Mouse (Mus musculus) spleen, embryonic (tissue): ENCODE results near the gene Rrad.

Source experiments
- CTCF ChIA-PET: fragments of 350-600 bp; sonication (Branson Sonifier 250); formaldehyde crosslinking; loops from one replicate; lab custom pipeline; 2022; lab: Charles Lee

Rrad gene

DNA sequence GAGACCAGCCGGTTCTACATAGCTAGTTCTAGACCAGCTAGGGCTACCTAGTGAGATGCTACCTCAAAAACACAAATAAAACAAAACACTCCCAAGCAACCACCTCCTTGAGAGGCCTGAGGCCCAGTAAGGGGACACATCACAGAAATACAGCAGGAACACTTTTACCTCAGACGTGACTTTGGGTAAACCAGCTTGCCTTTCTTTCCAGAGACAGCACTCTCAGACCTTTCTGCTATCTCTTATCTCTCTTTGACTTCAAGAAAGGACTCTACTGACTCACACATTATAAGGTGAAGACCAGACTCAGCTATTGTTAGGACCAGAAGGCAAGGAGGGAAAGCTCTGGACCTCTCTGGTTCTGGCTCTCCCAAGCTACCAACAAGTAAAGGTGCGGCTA is 40.8 kb downstream of the Rrad start:
- CTCF ChIA-PET: interaction anchor here (1.3 kb wide), 1 partner anchor 21 kb away, joined by 3 read pairs; no protein-coding TSS in a partner anchor

DNA sequence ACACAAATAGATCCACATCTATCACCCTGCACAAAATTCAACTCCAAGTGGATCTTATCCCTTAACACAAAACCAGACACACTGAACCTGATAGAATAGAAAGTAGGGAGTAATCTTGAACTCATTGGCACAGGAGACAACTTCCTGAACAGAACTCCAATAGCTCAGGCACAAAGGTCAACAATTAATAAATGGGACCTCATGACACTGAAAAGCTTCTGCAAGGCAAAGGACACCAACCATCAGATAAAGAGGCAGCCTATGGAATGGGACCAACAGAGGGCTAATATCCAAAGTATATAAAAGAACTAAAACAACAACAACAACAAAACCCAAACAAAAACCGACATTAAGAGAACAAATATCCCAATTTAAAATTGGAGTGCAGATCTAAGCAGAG is 46.6 kb downstream of the Rrad start:
- CTCF ChIA-PET: no interaction called here
